Mouse (Mus musculus): ENCODE results near the gene Gadd45gip1. TPM values are rescaled to one million over a fixed set of nuclear protein-coding genes. Genes with fewer than 3 reads are reported as not detected.

Gene Gadd45gip1
- total RNA-seq, 1 experiment: 30.8 TPM

- DNase-seq (ENCODE audit: low read depth, low spot score): no peak
- TF ChIP-seq ZC3H11A (IDR thresholded peaks at IDR 0.05; ENCODE audit: borderline replicate concordance, low read depth, low read length) (no peak), HCFC1 (IDR thresholded peaks at IDR 0.05; ENCODE audit: borderline replicate concordance, insufficient read depth, low read length) (no peak), CHD2 (IDR thresholded peaks at IDR 0.05; ENCODE audit: low read depth, low read length) (no peak), MAFK (IDR thresholded peaks at IDR 0.05; ENCODE audit: insufficient read depth, low read depth, low read length) (no peak), ZNF384 (IDR thresholded peaks at IDR 0.05; ENCODE audit: low read depth, low read length) (no peak)
- no peaks in the 10 kb centered on the region for H3K9me3 ChIP-seq (ENCODE audit: control insufficient read depth, insufficient read depth, low read depth, low read length)
- no peak overlapping the region for H3K9ac ChIP-seq (ENCODE audit: insufficient read depth, low read depth, low read length, poor library complexity, severe bottlenecking)
- H3K4me1 ChIP-seq (ENCODE audit: control insufficient read depth in 2 of 2, insufficient read depth in 2 of 2, low read length in 2 of 2, poor library complexity in 1 of 2): peaks cover 0 to 15% of the 10 kb centered on the region in 2 experiments; a peak in 2 of 4 replicates
- no peak overlapping the region for H3K27ac ChIP-seq (ENCODE audit: insufficient read depth, low read depth, low read length, poor library complexity, severe bottlenecking)
- in situ Hi-C loops (cut with MboI; ENCODE audit: low sequenced_read_pairs in 2 of 2, unreplicated experiment in 2 of 2): no loop called here
- peaks cover 43% of the 10 kb centered on the region for H3K36me3 ChIP-seq (ENCODE audit: control insufficient read depth, insufficient read depth, low read length, poor library complexity, severe bottlenecking)
- H3K4me3 ChIP-seq (ENCODE audit: insufficient read depth in 1 of 2, low read depth in 1 of 2, low read length in 2 of 2, poor library complexity in 1 of 2, severe bottlenecking in 1 of 2): no peak overlapping the region
Observed at GRCm38 (mm10) chr8:84834866-84835855, 3.8 kb downstream of the Gadd45gip1 start.

- no peak overlapping the region for H3K9ac ChIP-seq (ENCODE audit: insufficient read depth, low read depth, low read length, poor library complexity, severe bottlenecking)
- H3K27ac ChIP-seq (ENCODE audit: insufficient read depth, low read depth, low read length, poor library complexity, severe bottlenecking): peak overlapping the region; percentile 10; the same call in 1 of the 2 replicates
- TF ChIP-seq CHD2 (IDR thresholded peaks at IDR 0.05; ENCODE audit: low read depth, low read length) (no peak), ZNF384 (IDR thresholded peaks at IDR 0.05; ENCODE audit: low read depth, low read length) (no peak), HCFC1 (IDR thresholded peaks at IDR 0.05; ENCODE audit: borderline replicate concordance, insufficient read depth, low read length) (no peak)
- no peak overlapping the region for H3K4me3 ChIP-seq (ENCODE audit: insufficient read depth in 1 of 2, low read depth in 1 of 2, low read length in 2 of 2, poor library complexity in 1 of 2, severe bottlenecking in 1 of 2)
- no peak for DNase-seq (ENCODE audit: low read depth, low spot score)
- no peaks in the 10 kb centered on the region for H3K9me3 ChIP-seq (ENCODE audit: control insufficient read depth, insufficient read depth, low read depth, low read length)
- in situ Hi-C loops (cut with MboI; ENCODE audit: low sequenced_read_pairs in 2 of 2, unreplicated experiment in 2 of 2): no loop called here
- peaks cover 0 to 15% of the 10 kb centered on the region in 2 experiments; a peak in 2 of 4 replicates for H3K4me1 ChIP-seq (ENCODE audit: control insufficient read depth in 2 of 2, insufficient read depth in 2 of 2, low read length in 2 of 2, poor library complexity in 1 of 2)
- H3K36me3 ChIP-seq (ENCODE audit: control insufficient read depth, insufficient read depth, low read length, poor library complexity, severe bottlenecking): peaks cover 49% of the 10 kb centered on the region
Observed at GRCm38 (mm10) chr8:84837149-84837911, 6.0 kb downstream of the Gadd45gip1 start.

- DNase-seq (ENCODE audit: low read depth, low spot score): no peak
- Histone ChIP-seq H3K27ac (ENCODE audit: insufficient read depth, low read depth, low read length, poor library complexity, severe bottlenecking) (0 out of 2 replicates have a peak overlapping the region, but pooled peaks have one; percentile 14), H3K9ac (ENCODE audit: insufficient read depth, low read depth, low read length, poor library complexity, severe bottlenecking) (no peak overlapping the region), H3K36me3 (ENCODE audit: control insufficient read depth, insufficient read depth, low read length, poor library complexity, severe bottlenecking) (peaks cover 55% of the 10 kb centered on the region), H3K4me3 (ENCODE audit: insufficient read depth in 1 of 2, low read depth in 1 of 2, low read length in 2 of 2, poor library complexity in 1 of 2, severe bottlenecking in 1 of 2) (no peak overlapping the region), H3K9me3 (ENCODE audit: control insufficient read depth, insufficient read depth, low read depth, low read length) (no peaks in the 10 kb centered on the region), H3K4me1 (ENCODE audit: control insufficient read depth in 2 of 2, insufficient read depth in 2 of 2, low read length in 2 of 2, poor library complexity in 1 of 2) (peaks cover 0 to 15% of the 10 kb centered on the region in 2 experiments; a peak in 2 of 4 replicates)
- in situ Hi-C loops (cut with MboI; ENCODE audit: low sequenced_read_pairs in 2 of 2, unreplicated experiment in 2 of 2): no loop called here
- TF ChIP-seq ZC3H11A (IDR thresholded peaks at IDR 0.05; ENCODE audit: borderline replicate concordance, low read depth, low read length) (no peak), ZNF384 (IDR thresholded peaks at IDR 0.05; ENCODE audit: low read depth, low read length) (no peak), HCFC1 (IDR thresholded peaks at IDR 0.05; ENCODE audit: borderline replicate concordance, insufficient read depth, low read length) (no peak), CHD2 (IDR thresholded peaks at IDR 0.05; ENCODE audit: low read depth, low read length) (no peak), MAFK (IDR thresholded peaks at IDR 0.05; ENCODE audit: insufficient read depth, low read depth, low read length) (no peak)
Observed at GRCm38 (mm10) chr8:84837912-84838470, 6.7 kb downstream of the Gadd45gip1 start.

- in situ Hi-C loops (cut with MboI; ENCODE audit: low sequenced_read_pairs in 2 of 2, unreplicated experiment in 2 of 2): no loop called here
- H3K9ac ChIP-seq (ENCODE audit: insufficient read depth, low read depth, low read length, poor library complexity, severe bottlenecking): no peak overlapping the region
- no peak for TF ChIP-seq ZC3H11A (IDR thresholded peaks at IDR 0.05; ENCODE audit: borderline replicate concordance, low read depth, low read length)
- no peak for TF ChIP-seq MAFK (IDR thresholded peaks at IDR 0.05; ENCODE audit: insufficient read depth, low read depth, low read length)
- TF ChIP-seq CHD2 (IDR thresholded peaks at IDR 0.05; ENCODE audit: low read depth, low read length): no peak
- TF ChIP-seq ZNF384 (IDR thresholded peaks at IDR 0.05; ENCODE audit: low read depth, low read length): no peak
- no peak for TF ChIP-seq HCFC1 (IDR thresholded peaks at IDR 0.05; ENCODE audit: borderline replicate concordance, insufficient read depth, low read length)
- no peaks in the 10 kb centered on the region for H3K9me3 ChIP-seq (ENCODE audit: control insufficient read depth, insufficient read depth, low read depth, low read length)
- H3K4me3 ChIP-seq (ENCODE audit: insufficient read depth in 1 of 2, low read depth in 1 of 2, low read length in 2 of 2, poor library complexity in 1 of 2, severe bottlenecking in 1 of 2): no peak overlapping the region
- no peak for DNase-seq (ENCODE audit: low read depth, low spot score)
- H3K4me1 ChIP-seq (ENCODE audit: control insufficient read depth in 2 of 2, insufficient read depth in 2 of 2, low read length in 2 of 2, poor library complexity in 1 of 2): peaks cover 0 to 15% of the 10 kb centered on the region in 2 experiments; a peak in 2 of 4 replicates
- no peak overlapping the region for H3K27ac ChIP-seq (ENCODE audit: insufficient read depth, low read depth, low read length, poor library complexity, severe bottlenecking)
- peaks cover 60% of the 10 kb centered on the region for H3K36me3 ChIP-seq (ENCODE audit: control insufficient read depth, insufficient read depth, low read length, poor library complexity, severe bottlenecking)
Observed at GRCm38 (mm10) chr8:84838513-84838912, 7.2 kb downstream of the Gadd45gip1 start.
